Mouse (Mus musculus): ENCODE measurements around the gene Xrcc2. TPM values are rescaled to one million over a fixed set of nuclear protein-coding genes. Genes with fewer than 3 reads are reported as not detected.
"Not testable (repeated sequence)": the region's sequence is repeated elsewhere in the genome, so short reads cannot be mapped to it uniquely, and the experiment has no call there.

The Xrcc2 gene
- polyA plus RNA-seq, 1 experiment: 1.6 TPM

- Histone ChIP-seq H3K36me3 (ENCODE audit: control insufficient read depth, insufficient read depth, low read length) (no peaks in the 10 kb centered on the region), H3K4me3 (ENCODE audit: low read depth, low read length) (no peak overlapping the region), H3K27ac (ENCODE audit: insufficient read depth, low read depth, low read length) (no peak overlapping the region), H3K4me1 (ENCODE audit: control insufficient read depth, insufficient read depth, insufficient read length, low read length) (no peaks in the 10 kb centered on the region), H3K27me3 (ENCODE audit: control insufficient read depth, insufficient read depth, low read length) (no peaks in the 10 kb centered on the region)
- TF ChIP-seq POLR2A (IDR thresholded peaks at IDR 0.05; ENCODE audit: low read depth, low read length) (no peak), CTCF (IDR thresholded peaks at IDR 0.05; ENCODE audit: extremely low read depth, insufficient read length, insufficient replicate concordance, low read depth, low read length) (no peak)
- 52% methylated on average over 3 of the region's 3 CpGs for WGBS
These were observed 32.8 kb upstream of the Xrcc2 start for GRCm38 (mm10) chr5:25738448-25738847.

- no peaks in the 10 kb centered on the region for H3K36me3 ChIP-seq (ENCODE audit: control insufficient read depth, insufficient read depth, low read length)
- no peaks in the 10 kb centered on the region for H3K27me3 ChIP-seq (ENCODE audit: control insufficient read depth, insufficient read depth, low read length)
- WGBS: 81% methylated on average over 2 of the region's 2 CpGs
- TF ChIP-seq POLR2A (IDR thresholded peaks at IDR 0.05; ENCODE audit: low read depth, low read length): no peak
- H3K4me1 ChIP-seq (ENCODE audit: control insufficient read depth, insufficient read depth, insufficient read length, low read length): 0 out of 2 replicates have a peak, but pooled peaks cover 2% of the 10 kb centered on the region
- H3K27ac ChIP-seq (ENCODE audit: insufficient read depth, low read depth, low read length): no peak overlapping the region
- no peak overlapping the region for H3K4me3 ChIP-seq (ENCODE audit: low read depth, low read length)
These were observed 30.2 kb upstream of the Xrcc2 start for GRCm38 (mm10) chr5:25735861-25736260.

- Histone ChIP-seq H3K36me3 (ENCODE audit: control insufficient read depth, insufficient read depth, low read length) (no peaks in the 10 kb centered on the region), H3K4me1 (ENCODE audit: control insufficient read depth, insufficient read depth, insufficient read length, low read length) (0 out of 2 replicates have a peak, but pooled peaks cover 2% of the 10 kb centered on the region), H3K27ac (ENCODE audit: insufficient read depth, low read depth, low read length) (no peak overlapping the region), H3K27me3 (ENCODE audit: control insufficient read depth, insufficient read depth, low read length) (no peaks in the 10 kb centered on the region), H3K4me3 (ENCODE audit: low read depth, low read length) (no peak overlapping the region)
- 12% methylated on average over 1 of the region's 1 CpGs for WGBS
- TF ChIP-seq POLR2A (IDR thresholded peaks at IDR 0.05; ENCODE audit: low read depth, low read length) (no peak), CTCF (IDR thresholded peaks at IDR 0.05; ENCODE audit: extremely low read depth, insufficient read length, insufficient replicate concordance, low read depth, low read length) (peak; percentile 63; the same call in 1 of the 2 replicates)
These were observed 28.7 kb upstream of the Xrcc2 start for GRCm38 (mm10) chr5:25734318-25734717.

- Histone ChIP-seq H3K4me3 (ENCODE audit: low read depth, low read length) (no peak overlapping the region), H3K27ac (ENCODE audit: insufficient read depth, low read depth, low read length) (no peak overlapping the region), H3K36me3 (ENCODE audit: control insufficient read depth, insufficient read depth, low read length) (no peaks in the 10 kb centered on the region), H3K27me3 (ENCODE audit: control insufficient read depth, insufficient read depth, low read length) (no peaks in the 10 kb centered on the region), H3K4me1 (ENCODE audit: control insufficient read depth, insufficient read depth, insufficient read length, low read length) (no peaks in the 10 kb centered on the region)
- no peak for TF ChIP-seq POLR2A (IDR thresholded peaks at IDR 0.05; ENCODE audit: low read depth, low read length)
- TF ChIP-seq CTCF (IDR thresholded peaks at IDR 0.05; ENCODE audit: extremely low read depth, insufficient read length, insufficient replicate concordance, low read depth, low read length): no peak
- WGBS: 24% methylated on average over 1 of the region's 1 CpGs
These were observed 18.6 kb upstream of the Xrcc2 start for GRCm38 (mm10) chr5:25724134-25724675.

GRCm38 (mm10) chr5:25723016-25723415, 17.4 kb upstream of the Xrcc2 start:
- no peak for TF ChIP-seq POLR2A (IDR thresholded peaks at IDR 0.05; ENCODE audit: low read depth, low read length)
- TF ChIP-seq CTCF (IDR thresholded peaks at IDR 0.05; ENCODE audit: extremely low read depth, insufficient read length, insufficient replicate concordance, low read depth, low read length): no peak
- Histone ChIP-seq H3K36me3 (ENCODE audit: control insufficient read depth, insufficient read depth, low read length) (no peaks in the 10 kb centered on the region), H3K4me1 (ENCODE audit: control insufficient read depth, insufficient read depth, insufficient read length, low read length) (no peaks in the 10 kb centered on the region), H3K27me3 (ENCODE audit: control insufficient read depth, insufficient read depth, low read length) (no peaks in the 10 kb centered on the region), H3K4me3 (ENCODE audit: low read depth, low read length) (no peak overlapping the region), H3K27ac (ENCODE audit: insufficient read depth, low read depth, low read length) (no peak overlapping the region)
- WGBS: 83% methylated on average over 2 of the region's 2 CpGs

- no peaks in the 10 kb centered on the region for H3K4me1 ChIP-seq (ENCODE audit: control insufficient read depth, insufficient read depth, insufficient read length, low read length)
- H3K27ac ChIP-seq (ENCODE audit: insufficient read depth, low read depth, low read length): no peak overlapping the region
- H3K27me3 ChIP-seq (ENCODE audit: control insufficient read depth, insufficient read depth, low read length): no peaks in the 10 kb centered on the region
- H3K4me3 ChIP-seq (ENCODE audit: low read depth, low read length): no peak overlapping the region
- no peaks in the 10 kb centered on the region for H3K36me3 ChIP-seq (ENCODE audit: control insufficient read depth, insufficient read depth, low read length)
- WGBS: 90% methylated on average over 4 of the region's 4 CpGs
- no peak for TF ChIP-seq POLR2A (IDR thresholded peaks at IDR 0.05; ENCODE audit: low read depth, low read length)
- no peak for TF ChIP-seq CTCF (IDR thresholded peaks at IDR 0.05; ENCODE audit: extremely low read depth, insufficient read length, insufficient replicate concordance, low read depth, low read length)
These were observed 13.8 kb upstream of the Xrcc2 start for GRCm38 (mm10) chr5:25719390-25719789.

- H3K27me3 ChIP-seq (ENCODE audit: control insufficient read depth, insufficient read depth, low read length); H3K36me3 ChIP-seq (ENCODE audit: control insufficient read depth, insufficient read depth, low read length); H3K4me1 ChIP-seq (ENCODE audit: control insufficient read depth, insufficient read depth, insufficient read length, low read length); H3K27ac ChIP-seq (ENCODE audit: insufficient read depth, low read depth, low read length); H3K4me3 ChIP-seq (ENCODE audit: low read depth, low read length): not testable (repeated sequence)
- 96% methylated on average over 4 of the region's 4 CpGs for WGBS
These were observed 7.5 kb upstream of the Xrcc2 start for GRCm38 (mm10) chr5:25713001-25713706.

All from small intestine, adult 2 months (tissue).